Mouse (Mus musculus) megakaryocyte, embryonic 14.5 days (primary cell): ENCODE measurements around the gene 2210010C04Rik.
"Not testable (repeated sequence)": the region's sequence is repeated elsewhere in the genome, so short reads cannot be mapped to it uniquely, and the experiment has no call there.

Source experiments
- FLI1 ChIP-seq: IDR thresholded peaks from 2 replicates; pipeline ENCODE4 v1.6.1; 2012; ENCODE audit warnings: low read length, inconsistent platforms, mixed read lengths
- GATA1 ChIP-seq: IDR thresholded peaks from 3 replicates; pipeline ENCODE4 v1.6.1; 2012; ENCODE audit warnings: mixed read lengths, low read length, inconsistent platforms, borderline replicate concordance

DNA sequence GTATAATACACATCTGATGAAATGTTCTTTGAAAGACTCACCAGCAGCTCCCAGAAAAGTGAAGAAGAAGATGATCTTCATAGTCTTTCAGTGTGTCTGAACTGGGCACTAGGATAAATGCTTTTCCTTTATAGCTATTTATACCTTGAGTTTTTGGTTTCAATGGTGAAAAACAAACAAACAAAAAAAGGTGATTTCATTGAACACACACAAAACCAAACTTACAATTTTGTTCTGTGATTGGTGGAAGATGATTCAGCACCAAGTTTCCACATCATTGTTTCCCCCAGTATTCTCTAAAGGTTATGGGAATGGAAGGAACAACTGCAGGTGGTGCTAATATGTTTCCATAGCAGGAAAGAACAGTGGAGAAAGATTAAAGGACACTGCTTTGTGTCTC is 35.9 kb downstream of the 2210010C04Rik start, which contains the start of gene Gm2663:
- not testable (repeated sequence) for TF ChIP-seq GATA1, FLI1
